Mouse (Mus musculus): ENCODE results near the gene Nt5dc3. TPM values are rescaled to one million over a fixed set of nuclear protein-coding genes. Genes with fewer than 3 reads are reported as not detected.

The Nt5dc3 gene
- 10 to 100 TPM; 37.4 to 41.9 TPM for total RNA-seq (2021)

GRCm38 (mm10) chr10:86778398-86779116, at the start of gene Nt5dc3:
Gene Nt5dc3 (plus strand): TSS chr10:86779005.
- DNase-seq, result peak; percentile 98 to 99
- intact Hi-C loops (cut with DNase I), result loop anchor here (2.0 to 5.0 kb wide), 3 partner anchors 38 to 91 kb away; partner anchors contain the start of genes Hsp90b1 and Ttc41

DNA sequence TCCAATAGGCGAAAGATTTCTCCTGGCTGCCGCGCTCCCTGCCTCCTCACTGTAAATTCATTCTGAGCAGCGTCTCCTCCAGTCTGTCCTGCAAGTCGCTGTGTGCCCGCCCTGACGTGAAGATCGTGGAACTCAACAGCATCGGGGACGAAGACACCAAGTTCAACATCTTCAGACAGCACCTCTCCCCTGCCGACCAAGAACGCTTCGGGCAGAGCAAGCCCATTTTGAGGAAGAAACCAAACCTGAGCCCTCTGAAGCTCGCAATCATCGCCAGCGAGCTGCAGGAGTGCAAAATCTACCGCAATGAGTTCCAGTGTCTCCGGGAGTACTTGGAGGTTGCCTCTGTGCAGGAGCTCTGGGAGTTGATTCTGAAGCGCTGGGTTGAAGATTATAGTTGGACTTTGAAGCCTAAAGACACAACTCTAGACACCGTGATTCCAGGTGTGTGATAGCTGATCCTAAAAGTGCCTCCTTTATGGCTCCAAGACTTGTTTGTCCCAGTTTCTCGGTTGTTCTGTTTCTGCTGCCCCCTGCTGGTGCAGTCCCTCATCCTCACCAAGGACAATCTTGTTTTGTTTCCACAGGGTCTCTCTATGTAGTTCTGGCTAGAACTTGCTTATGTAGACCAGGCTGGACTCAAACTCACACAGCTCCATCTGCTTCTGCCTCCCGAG, 47.8 kb upstream of the Nt5dc3 start:
- DNase-seq, result peak; percentile 86 to 92
- intact Hi-C loops (cut with DNase I), result loop anchor here (1.0 to 5.0 kb wide), 3 partner anchors 25 to 259 kb away; no protein-coding TSS in a partner anchor

DNA sequence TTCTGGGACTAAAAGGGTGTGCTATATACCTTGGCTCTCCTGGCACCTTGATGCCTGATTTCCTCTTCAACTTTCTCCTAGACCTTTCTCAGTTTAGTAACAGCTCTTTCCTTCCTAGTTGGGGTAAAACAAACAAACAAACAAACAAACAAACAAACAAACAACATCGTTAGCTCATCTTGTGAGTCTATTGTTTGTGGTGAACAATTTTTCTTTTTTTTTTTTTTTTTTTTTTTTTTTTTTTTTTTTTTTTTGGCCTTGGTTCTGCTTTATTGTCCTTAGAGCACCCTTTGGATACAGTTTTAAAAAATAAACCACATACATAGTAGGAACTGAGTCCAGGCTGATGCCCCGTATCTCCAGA, 47.3 kb upstream of the Nt5dc3 start:
- intact Hi-C loops (cut with DNase I), result loop anchor here (1.0 to 5.0 kb wide), 3 partner anchors 25 to 259 kb away; no protein-coding TSS in a partner anchor

DNA sequence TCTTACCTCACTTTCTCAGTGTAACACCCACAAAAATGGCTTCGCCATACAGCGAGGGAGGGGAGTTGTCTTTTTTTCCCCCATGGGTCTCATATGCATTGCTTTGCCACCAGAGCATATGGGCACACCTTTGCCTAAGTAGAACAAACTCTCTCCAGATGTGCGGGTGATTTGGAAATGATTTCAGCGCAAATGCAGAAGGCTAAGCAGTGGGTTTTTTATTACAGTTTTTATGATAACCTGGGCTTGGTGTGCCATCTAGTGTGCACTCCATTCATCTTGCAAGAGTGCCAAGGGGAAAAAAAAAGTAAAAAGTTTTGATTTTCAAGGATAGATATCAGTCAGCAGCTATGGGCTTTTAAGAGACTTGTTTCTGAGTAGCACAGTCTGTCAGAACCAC, 43.8 kb upstream of the Nt5dc3 start:
- intact Hi-C loops (cut with DNase I), result no loop called here
- no peak for DNase-seq

More for the DNA sequence above, 47.3 kb upstream of the Nt5dc3 start:
- no peak for DNase-seq

- intact Hi-C loops (cut with DNase I), result no loop called here
- no peak for DNase-seq
Measured at GRCm38 (mm10) chr10:86742918-86743317, 35.9 kb upstream of the Nt5dc3 start.

- DNase-seq, result no peak
- intact Hi-C loops (cut with DNase I), result no loop called here
Measured at GRCm38 (mm10) chr10:86744306-86744705, 34.5 kb upstream of the Nt5dc3 start.

DNA sequence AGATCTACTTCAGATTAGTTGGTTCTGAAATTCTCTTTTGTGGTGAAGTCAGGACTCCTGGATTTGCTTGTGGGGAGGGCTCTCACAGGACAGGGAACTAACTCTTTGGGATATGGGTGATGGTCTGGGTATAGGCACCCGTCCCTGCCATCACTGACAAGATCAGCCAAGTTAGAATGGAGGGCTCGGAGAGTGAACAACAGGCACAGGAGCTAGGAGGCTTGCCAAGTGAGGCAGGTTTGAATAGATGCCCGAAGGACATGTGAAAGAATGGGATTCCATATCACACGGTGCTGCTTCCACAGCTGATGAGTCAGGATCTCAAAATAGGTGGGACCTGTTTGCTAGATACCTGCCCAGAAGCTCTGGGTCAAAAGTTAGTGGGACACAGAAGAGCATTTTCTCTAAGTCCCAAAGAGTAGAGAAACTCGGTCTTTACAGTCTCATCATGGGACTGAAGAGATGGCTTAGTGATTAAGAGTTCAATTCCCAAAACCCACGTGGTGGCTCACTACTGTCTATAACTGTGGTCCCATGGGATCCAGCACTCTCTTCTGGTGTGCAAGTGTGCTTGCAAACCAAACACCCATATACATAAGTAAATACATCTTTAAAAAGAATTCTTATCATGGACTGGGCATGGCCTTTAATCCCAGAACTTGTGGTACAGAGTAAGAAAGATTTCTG, 22.8 kb upstream of the Nt5dc3 start:
- peak; percentile 50 to 68 for DNase-seq
- intact Hi-C loops (cut with DNase I), result loop anchor here (5.0 kb wide), 1 partner anchor 221 kb away; no protein-coding TSS in a partner anchor

- intact Hi-C loops (cut with DNase I), result loop anchor here (5.0 kb wide), 1 partner anchor 220 kb away; no protein-coding TSS in a partner anchor
Measured at GRCm38 (mm10) chr10:86757724-86758123, 21.1 kb upstream of the Nt5dc3 start.

DNA sequence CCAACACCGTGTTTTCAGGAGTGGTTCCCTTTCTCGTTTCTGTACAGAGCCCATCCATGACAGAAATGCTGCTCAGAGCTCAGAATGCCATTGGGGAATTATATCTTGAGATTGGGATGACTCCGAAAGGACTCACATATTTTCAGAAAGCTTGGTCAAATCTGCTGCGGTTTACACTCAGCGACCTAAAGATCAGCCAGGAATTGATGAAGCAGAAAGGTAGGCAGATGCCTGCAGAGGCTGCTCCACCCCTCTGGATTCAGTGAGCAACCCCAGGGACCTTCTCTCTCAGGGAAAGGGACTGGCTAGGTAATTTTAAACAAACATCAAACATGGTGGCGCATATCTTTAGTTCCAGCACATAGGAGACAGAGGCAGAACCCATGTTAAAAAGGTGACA, 20.6 kb upstream of the Nt5dc3 start:
- no peak for DNase-seq
- intact Hi-C loops (cut with DNase I), result loop anchor here (5.0 kb wide), 1 partner anchor 219 kb away; no protein-coding TSS in a partner anchor

More at GRCm38 (mm10) chr10:86757724-86758123, 21.1 kb upstream of the Nt5dc3 start:
- no peak for DNase-seq

- no peak for DNase-seq
- intact Hi-C loops (cut with DNase I), result no loop called here
Measured at GRCm38 (mm10) chr10:86761236-86761635, 17.6 kb upstream of the Nt5dc3 start.

GRCm38 (mm10) chr10:86761722-86762383, 17.0 kb upstream of the Nt5dc3 start:
- intact Hi-C loops (cut with DNase I), result no loop called here
- DNase-seq, result no peak

- DNase-seq, result no peak
- intact Hi-C loops (cut with DNase I), result no loop called here
Measured at GRCm38 (mm10) chr10:86762384-86762730, 16.4 kb upstream of the Nt5dc3 start.

DNA sequence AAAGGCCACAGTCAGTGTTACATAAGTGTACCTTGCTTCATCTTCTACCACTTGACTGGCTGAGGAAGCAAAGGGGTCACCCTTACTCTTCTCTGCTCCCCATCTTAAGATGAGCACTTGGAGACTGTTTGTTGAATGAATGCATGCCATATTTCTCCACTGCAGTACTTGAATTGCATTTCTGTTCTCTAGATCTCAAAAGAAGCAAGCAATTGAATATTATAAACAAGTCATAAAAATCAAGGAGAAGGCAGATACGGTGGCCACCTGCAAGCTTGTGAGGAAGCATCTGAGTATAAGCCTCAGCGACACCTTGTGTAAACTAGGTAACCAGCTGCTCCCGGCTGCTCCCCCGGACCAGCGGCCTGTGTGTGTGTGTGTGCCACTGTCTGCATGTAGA, 15.1 kb upstream of the Nt5dc3 start, which contains the start of gene Gm49358:
TSS of gene Gm49358 (plus strand) at position 301 of the 400 bp plus-strand sequence.
- no peak for DNase-seq
- intact Hi-C loops (cut with DNase I), result no loop called here

- intact Hi-C loops (cut with DNase I), result no loop called here
- no peak for DNase-seq
Measured at GRCm38 (mm10) chr10:86765344-86765966, 13.3 kb upstream of the Nt5dc3 start.

GRCm38 (mm10) chr10:86769216-86769615, 9.6 kb upstream of the Nt5dc3 start:
- intact Hi-C loops (cut with DNase I), result no loop called here
- no peak for DNase-seq

DNA sequence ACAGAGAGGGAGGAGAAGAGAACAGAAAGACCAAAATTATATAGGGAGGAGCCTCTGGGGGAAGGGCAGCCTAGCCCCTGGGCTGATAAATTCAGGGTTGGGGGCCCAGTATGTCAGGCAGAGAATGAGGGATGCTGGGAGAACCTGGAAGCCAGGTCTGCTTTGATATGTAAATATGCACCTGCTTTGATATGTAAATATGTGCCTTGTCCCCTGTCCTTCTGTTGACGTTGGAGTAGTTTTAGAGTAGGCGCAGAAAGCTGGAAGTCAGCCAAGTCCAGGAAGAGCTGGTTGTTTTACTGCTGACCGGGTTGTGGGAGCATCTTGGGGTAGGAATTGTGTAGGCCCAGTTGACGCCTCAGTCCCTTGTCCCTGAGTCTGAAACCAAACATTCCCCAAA, 9.0 kb upstream of the Nt5dc3 start:
- DNase-seq, result peak; percentile 46 to 52
- intact Hi-C loops (cut with DNase I), result no loop called here

DNA sequence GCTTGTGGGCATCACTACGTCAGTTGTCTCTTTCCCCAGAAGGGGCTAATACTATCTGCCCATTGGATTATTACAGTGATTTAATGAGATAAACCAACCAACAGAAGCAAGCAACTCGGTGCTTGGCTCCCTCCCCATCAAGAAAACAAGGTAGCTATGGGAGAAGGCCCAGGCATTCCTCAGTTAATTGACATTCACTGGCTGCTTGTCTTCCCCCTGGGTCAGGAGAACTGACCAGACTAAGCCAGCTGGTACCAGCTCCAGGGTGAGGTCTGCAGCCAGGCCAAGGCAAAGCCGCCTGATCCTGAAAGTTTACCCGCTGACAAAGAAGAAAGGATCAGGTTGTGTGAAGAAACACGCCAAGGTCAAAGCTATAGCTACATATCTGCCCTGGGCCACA, 7.1 kb upstream of the Nt5dc3 start:
- no peak for DNase-seq
- intact Hi-C loops (cut with DNase I), result no loop called here

GRCm38 (mm10) chr10:86772231-86772631, 6.6 kb upstream of the Nt5dc3 start:
- peak in 1 of 2 experiments; percentile 32 for DNase-seq
- intact Hi-C loops (cut with DNase I), result no loop called here

DNA sequence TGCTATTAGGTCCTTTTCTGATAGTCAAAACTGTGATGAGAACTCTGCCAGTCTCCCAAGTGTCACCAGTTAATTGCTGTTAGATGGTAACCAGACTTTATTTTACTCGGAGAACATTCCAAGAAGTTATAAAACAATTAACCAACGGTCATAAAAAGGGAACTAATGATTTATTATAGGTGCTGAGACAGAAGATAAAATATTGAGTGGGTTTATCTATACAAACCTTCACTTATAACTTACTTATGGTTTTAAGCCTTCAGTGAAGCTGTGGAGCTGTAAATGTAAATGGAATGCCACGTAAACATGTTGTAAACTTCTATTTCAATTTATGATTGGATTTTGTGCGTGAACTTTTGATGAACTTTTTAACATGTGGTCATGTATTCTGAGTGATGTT, 5.4 kb upstream of the Nt5dc3 start:
- intact Hi-C loops (cut with DNase I), result no loop called here
- DNase-seq, result no peak

DNA sequence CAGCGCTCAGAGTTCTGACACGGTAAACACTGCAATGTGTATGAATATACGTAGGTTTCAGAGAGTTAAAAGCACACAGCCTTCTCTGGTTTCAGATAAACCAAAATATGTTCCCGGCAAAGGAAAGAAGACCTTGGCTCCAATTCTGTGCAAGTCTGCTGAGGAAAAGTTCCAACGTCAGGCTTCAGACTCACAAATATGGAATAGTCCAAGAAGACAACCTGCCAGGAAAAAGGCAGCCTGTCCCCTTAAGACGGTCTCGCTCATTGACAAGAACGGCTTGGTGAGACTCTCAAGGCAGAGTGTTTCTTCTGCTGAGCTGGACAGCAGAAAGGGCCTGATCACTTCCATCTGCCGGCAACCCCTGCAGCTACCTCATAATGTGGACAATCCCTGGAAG, 2.5 kb upstream of the Nt5dc3 start:
- peak; percentile 31 to 41 for DNase-seq
- intact Hi-C loops (cut with DNase I), result loop anchor here (5.0 kb wide), 1 partner anchor 89 kb away; no protein-coding TSS in a partner anchor

All from heart, postnatal 10 days (tissue).